Mouse (Mus musculus) c-Kit-positive CD71-negative TER-119-negative erythroid progenitor cells, embryonic 14.5 days (primary cell): ENCODE measurements around the gene C130073F10Rik.
"Not testable (repeated sequence)": the region's sequence is repeated elsewhere in the genome, so short reads cannot be mapped to it uniquely, and the experiment has no call there.

ENCODE experiments used
- DNase-seq: peaks from one replicate; pipeline ENCODE4 v3.0.0-alpha.2; 2013; ENCODE audit warnings: low read depth

The C130073F10Rik gene

DNA sequence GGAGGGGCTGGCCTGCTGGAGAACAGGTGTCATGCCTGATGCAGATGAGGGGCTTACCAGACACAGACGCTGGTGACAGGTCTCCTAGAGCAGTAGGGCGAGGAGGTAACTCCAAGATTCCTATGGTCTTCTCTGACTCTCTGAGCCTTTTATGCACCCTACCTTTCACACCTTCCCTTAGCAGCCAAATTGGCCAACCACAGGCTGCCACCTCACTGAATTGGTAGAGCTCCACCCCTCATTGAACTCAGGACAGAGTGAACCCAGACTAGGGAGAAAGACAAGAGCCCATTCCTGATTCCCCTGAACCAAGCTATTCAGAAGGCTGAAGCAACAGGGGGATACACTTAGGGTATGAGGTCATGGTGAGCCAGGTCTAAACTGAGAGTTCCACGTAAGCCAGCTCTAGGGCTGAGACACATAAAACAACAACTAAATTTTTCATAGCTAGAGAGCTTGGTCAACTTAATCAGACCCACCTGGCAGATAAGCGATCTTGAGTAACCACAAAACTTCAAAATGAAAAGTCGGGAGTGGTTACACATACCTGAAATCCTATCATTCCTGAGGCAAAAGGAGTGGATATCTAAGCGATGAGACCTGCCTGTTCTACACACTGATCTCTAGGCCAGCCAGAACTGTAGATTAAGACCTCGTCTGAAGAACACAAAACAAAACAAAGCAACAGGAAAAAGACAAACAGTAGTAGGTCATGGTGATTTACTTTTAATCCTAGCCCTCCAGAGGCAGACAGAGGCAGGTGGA lies at the start of gene C130073F10Rik:
Gene C130073F10Rik (minus strand): TSS at position 134 of the 765 bp plus-strand sequence.
- no peak for DNase-seq

DNA sequence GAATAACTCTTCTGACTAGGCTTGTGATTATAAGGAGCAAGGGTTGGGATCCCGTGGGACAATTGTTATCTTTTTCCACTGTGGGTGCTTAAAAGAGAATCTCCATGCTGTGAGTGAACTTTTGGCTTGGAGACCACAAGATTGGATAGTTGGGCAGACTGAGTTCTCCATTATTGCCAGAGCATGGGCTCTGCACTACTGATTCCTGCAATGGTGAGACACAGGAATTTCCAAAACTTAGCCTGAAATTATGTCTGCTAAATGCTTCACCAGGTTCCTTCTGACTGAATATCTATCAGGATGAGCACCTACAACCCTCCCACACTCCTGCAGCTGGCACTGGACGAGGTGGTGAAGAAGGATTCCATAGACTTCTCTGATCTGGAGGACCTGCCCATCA lies 46.5 kb upstream of the C130073F10Rik start, which contains the start of gene Gm12794:
Gene Gm12794 (plus strand): TSS at position 301 of the 400 bp plus-strand sequence.
- DNase-seq: not testable (repeated sequence)

DNA sequence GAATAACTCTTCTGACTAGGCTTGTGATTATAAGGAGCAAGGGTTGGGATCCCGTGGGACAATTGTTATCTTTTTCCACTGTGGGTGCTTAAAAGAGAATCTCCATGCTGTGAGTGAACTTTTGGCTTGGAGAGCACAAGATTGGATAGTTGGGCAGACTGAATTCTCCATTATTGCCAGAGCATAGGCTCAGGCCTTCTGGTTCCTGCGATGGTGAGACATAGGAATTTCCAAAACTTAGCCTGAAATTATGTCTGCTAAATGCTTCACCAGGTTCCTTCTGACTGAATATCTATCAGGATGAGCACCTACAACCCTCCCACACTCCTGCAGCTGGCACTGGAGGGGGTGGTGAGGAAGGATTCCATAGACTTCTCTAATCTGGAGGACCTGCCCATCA lies 15.2 kb upstream of the C130073F10Rik start, which contains the start of gene Gm12800:
Gene Gm12800 (plus strand): TSS at position 301 of the 400 bp plus-strand sequence.
- not testable (repeated sequence) for DNase-seq

DNA sequence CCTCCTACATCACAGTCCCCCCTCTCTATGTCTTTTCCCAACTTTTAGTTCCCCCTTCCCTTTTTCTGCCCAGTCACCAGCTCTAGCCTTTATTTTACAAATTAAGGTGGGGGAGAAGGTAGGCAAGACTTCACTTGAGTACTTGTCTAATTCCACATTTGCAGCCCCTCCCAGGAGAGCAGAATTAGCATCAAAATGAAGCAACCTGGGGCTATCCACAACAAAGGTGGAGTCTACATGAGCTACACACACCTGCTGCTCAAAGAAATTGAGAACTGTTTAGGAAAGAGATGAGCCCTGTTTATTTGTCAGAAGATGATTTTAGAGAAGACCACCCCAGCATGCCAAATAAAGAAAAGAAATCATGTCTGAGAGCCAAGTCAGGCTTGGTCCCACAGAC lies 4.2 kb downstream of the C130073F10Rik start:
- no peak for DNase-seq

DNA sequence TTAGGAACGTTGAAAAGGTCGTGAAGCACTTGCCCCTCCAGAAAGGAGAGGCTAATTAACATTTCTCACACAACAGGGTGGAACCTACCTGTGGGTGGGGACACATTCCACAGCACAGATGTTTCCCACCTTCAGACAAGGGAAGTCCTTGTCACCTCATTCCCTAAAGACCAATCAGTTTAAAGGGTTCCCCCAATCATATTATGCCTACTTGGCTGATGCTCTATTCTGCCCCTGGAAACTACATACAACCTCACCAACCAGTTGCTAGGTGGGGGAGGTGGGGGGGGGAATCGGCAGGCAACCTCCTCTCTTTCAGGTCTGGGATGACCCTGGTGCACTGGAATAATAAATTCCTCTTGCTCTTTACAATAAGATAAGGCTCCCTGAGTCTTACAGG lies 9.9 kb downstream of the C130073F10Rik start:
- no peak for DNase-seq

DNA sequence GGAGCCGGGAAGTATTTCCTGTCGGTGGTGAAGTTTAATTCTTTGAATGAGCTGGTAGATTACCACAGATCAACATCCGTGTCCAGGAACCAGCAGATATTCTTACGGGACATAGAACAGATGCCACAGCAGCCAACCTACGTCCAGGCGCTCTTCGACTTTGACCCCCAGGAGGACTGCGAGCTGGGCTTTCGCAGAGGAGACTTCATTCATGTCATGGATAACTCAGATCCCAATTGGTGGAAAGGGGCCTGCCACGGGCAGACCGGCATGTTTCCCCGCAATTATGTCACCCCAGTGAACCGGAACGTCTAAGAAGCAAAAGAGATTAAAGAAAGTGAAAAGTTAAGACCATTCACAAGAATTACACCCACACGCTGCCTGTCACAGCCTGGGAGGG lies 17.9 kb downstream of the C130073F10Rik start:
- DNase-seq: not testable (repeated sequence)

DNA sequence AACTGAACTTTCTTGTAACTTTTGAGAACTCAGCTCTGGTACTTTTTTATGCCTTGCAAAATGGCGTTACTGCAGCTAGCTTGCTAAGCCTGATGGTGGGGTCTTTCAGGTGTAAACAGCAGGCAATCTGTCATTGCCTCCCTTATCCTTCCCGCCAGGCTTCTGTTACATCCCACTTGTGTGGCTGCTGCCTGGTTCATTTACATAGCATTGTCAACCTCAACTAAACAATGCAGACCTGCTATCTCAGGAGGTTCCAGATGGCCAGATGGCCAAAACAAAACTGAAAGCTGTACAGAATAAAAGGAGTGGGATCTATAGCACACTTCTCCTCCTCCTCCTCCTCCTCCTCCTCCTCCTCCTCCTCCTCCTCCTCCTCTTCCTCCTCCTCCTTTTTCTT lies 21.6 kb downstream of the C130073F10Rik start:
- not testable (repeated sequence) for DNase-seq

DNA sequence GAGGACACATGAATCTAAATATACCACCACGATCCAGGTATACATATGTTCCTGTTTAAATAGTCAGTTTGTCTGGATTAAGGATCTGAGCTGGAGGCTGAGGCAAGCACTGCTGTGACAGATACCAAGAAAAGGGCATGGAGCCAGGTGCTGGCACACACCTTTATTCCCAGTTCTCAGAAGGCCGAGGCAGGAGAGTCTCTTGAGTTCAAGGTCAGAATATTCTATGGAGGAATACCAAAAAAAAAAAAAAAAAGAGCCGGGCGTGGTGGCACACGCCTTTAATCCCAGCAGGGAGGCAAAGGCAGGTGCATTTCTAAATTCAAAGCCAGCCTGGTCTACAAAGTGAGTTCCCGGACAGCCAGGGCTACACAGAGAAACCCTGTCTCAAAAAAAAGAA lies 31.3 kb downstream of the C130073F10Rik start:
- no peak for DNase-seq

DNA sequence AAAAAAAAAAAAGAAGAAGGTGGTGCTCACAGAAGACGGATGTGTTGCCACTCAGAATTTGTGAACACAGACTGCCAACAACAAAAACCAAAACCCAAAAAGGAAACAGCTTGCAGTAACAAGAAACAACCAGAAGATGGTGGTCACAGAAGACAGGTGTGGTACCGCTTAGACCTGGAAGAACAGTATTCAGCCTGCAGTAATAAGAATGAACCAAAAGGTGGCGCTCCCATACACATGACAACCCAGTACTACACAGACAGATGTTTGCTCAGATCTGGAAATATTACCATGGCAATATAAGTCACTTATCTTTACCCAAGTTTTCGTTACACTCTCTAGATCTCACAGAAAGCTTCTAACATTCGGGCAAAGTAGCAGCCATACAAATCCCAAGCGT lies 32.7 kb downstream of the C130073F10Rik start:
- DNase-seq: peak; percentile 18

DNA sequence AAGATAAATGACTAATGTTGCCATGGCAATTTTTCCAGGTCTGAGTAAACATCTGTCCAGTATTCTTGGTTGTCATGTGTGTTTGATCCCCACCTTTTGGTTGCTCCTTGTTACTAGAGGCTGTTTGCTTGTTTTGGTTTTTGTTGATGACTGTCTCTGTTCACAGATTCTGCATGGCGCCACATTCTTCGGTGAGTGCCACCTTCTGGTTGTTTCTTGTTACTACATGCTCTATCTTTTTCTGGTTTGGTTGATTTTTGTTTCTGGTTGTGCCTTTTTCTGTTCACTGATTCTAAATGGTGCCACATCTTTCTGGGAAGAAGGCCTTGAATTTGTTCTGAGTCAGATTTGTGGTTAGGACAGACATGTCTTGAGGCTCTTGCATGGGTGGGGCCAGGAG lies 42.7 kb downstream of the C130073F10Rik start:
- no peak for DNase-seq

DNA sequence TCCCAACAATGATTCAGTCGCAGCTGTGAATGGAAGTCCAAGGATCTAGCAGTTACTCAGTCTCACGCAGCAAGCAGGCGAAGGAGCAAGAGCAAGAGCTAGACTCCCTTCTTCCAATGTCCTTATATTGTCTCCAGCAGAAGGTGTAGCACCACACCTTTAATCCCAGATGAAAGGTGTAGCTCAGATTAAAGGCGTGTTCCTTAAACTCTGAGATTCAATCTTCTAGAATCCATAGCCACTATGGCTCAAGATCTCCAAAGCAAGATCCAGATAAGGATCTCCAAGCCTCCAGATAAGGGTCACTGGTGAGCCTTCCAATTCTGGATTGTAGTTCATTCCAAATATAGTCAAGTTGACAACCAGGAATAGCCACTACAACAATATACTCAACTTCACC lies 49.7 kb downstream of the C130073F10Rik start, which contains the start of gene B020004J07Rik:
Gene B020004J07Rik (minus strand): TSS at position 101 of the 400 bp plus-strand sequence.
- DNase-seq: not testable (repeated sequence)
